Mouse (Mus musculus): Measurements from ENCODE around the gene Rab42. TPM values are rescaled to one million over a fixed set of nuclear protein-coding genes. Genes with fewer than 3 reads are reported as not detected.
A peak's percentile ranks its signal among the peaks of the same experiment; 100 is the strongest.

The Rab42 gene
- polyA plus RNA-seq, 1 experiment from 2014 or later, result 1.5 TPM

GRCm38 (mm10) chr4:132341451-132341850 lies 38.3 kb upstream of the Rab42 start:
- Histone ChIP-seq H3K9ac (no peak overlapping the region), H3K4me1 (peaks cover 23% of the 10 kb centered on the region), H3K36me3 (peaks cover 33% of the 10 kb centered on the region), H3K27ac (no peak overlapping the region), H3K27me3 (no peaks in the 10 kb centered on the region), H3K4me3 (no peak overlapping the region), H3K4me2 (replicated peaks) (no peak overlapping the region), H3K9me3 (replicated peaks) (no peaks in the 10 kb centered on the region)
- WGBS, result 86% methylated on average over 3 of the region's 3 CpGs
- ATAC-seq (ENCODE audit: low FRiP score), result no peak

- peaks cover 52% of the 10 kb centered on the region for H3K36me3 ChIP-seq
- 96% methylated on average over 13 of the region's 13 CpGs for WGBS
- H3K4me3 ChIP-seq, result no peak overlapping the region
- H3K9me3 ChIP-seq (replicated peaks), result no peaks in the 10 kb centered on the region
- no peaks in the 10 kb centered on the region for H3K27me3 ChIP-seq
- peaks cover 13% of the 10 kb centered on the region for H3K4me1 ChIP-seq
- no peak overlapping the region for H3K4me2 ChIP-seq (replicated peaks)
- no peak overlapping the region for H3K9ac ChIP-seq
- ATAC-seq (ENCODE audit: low FRiP score), result no peak
- H3K27ac ChIP-seq, result no peak overlapping the region
Measured at GRCm38 (mm10) chr4:132338943-132339342, 35.8 kb upstream of the Rab42 start.

- WGBS, result 87% methylated on average over 6 of the region's 6 CpGs
Measured at GRCm38 (mm10) chr4:132332880-132333279, 29.7 kb upstream of the Rab42 start.

GRCm38 (mm10) chr4:132331960-132332359 lies 28.8 kb upstream of the Rab42 start:
- Histone ChIP-seq H3K4me3 (no peak overlapping the region), H3K27me3 (no peaks in the 10 kb centered on the region), H3K4me2 (replicated peaks) (no peak overlapping the region), H3K9ac (no peak overlapping the region), H3K27ac (no peak overlapping the region), H3K9me3 (replicated peaks) (no peaks in the 10 kb centered on the region), H3K4me1 (peaks cover 10% of the 10 kb centered on the region), H3K36me3 (peaks cover 43% of the 10 kb centered on the region)
- ATAC-seq (ENCODE audit: low FRiP score), result no peak
- 79% methylated on average over 3 of the region's 3 CpGs for WGBS

More at GRCm38 (mm10) chr4:132332880-132333279, 29.7 kb upstream of the Rab42 start:
- Histone ChIP-seq H3K4me1 (peaks cover 10% of the 10 kb centered on the region), H3K27ac (no peak overlapping the region), H3K27me3 (no peaks in the 10 kb centered on the region), H3K36me3 (peaks cover 51% of the 10 kb centered on the region), H3K4me3 (no peak overlapping the region), H3K9me3 (replicated peaks) (no peaks in the 10 kb centered on the region), H3K4me2 (replicated peaks) (no peak overlapping the region), H3K9ac (no peak overlapping the region)
- ATAC-seq (ENCODE audit: low FRiP score), result no peak

GRCm38 (mm10) chr4:132329835-132330354 lies 26.7 kb upstream of the Rab42 start:
- 10% methylated on average over 10 of the region's 10 CpGs for WGBS
- no peaks in the 10 kb centered on the region for H3K27me3 ChIP-seq
- H3K4me2 ChIP-seq (replicated peaks), result peak overlapping the region; percentile 69
- H3K27ac ChIP-seq, result 0 out of 2 replicates have a peak overlapping the region, but pooled peaks have one; percentile 82
- ATAC-seq (ENCODE audit: low FRiP score), result peak; percentile 6; the same call in 1 of the 2 replicates
- H3K4me1 ChIP-seq, result peaks cover 10% of the 10 kb centered on the region
- peaks cover 41% of the 10 kb centered on the region for H3K36me3 ChIP-seq
- H3K9ac ChIP-seq, result peak overlapping the region; percentile 80
- H3K4me3 ChIP-seq, result peak overlapping the region; percentile 61
- H3K9me3 ChIP-seq (replicated peaks), result no peaks in the 10 kb centered on the region

GRCm38 (mm10) chr4:132329115-132329834 lies 26.1 kb upstream of the Rab42 start, which contains the start of gene Trnau1ap:
Trnau1ap (minus strand) TSS chr4:132329538.
- Histone ChIP-seq H3K9me3 (replicated peaks) (no peaks in the 10 kb centered on the region), H3K9ac (peak within 1 kb of the TSS; percentile 80), H3K36me3 (peaks cover 40% of the 10 kb centered on the region), H3K27ac (peak within 1 kb of the TSS; percentile 82), H3K4me2 (replicated peaks) (peak within 1 kb of the TSS; percentile 69), H3K27me3 (no peaks in the 10 kb centered on the region), H3K4me3 (peak within 1 kb of the TSS; percentile 61), H3K4me1 (peaks cover 10% of the 10 kb centered on the region)
- peak; percentile 96 for ATAC-seq (ENCODE audit: low FRiP score)
- under 1% methylated on average over 52 of the region's 52 CpGs for WGBS

- Histone ChIP-seq H3K4me2 (replicated peaks) (peak overlapping the region; percentile 69), H3K4me1 (peaks cover 10% of the 10 kb centered on the region), H3K9ac (peak overlapping the region; percentile 80), H3K27me3 (no peaks in the 10 kb centered on the region), H3K9me3 (replicated peaks) (no peaks in the 10 kb centered on the region), H3K27ac (peak overlapping the region; percentile 82; the same call in 1 of the 2 replicates), H3K36me3 (peaks cover 40% of the 10 kb centered on the region), H3K4me3 (peak overlapping the region; percentile 61)
- 47% methylated on average over 14 of the region's 14 CpGs for WGBS
- ATAC-seq (ENCODE audit: low FRiP score), result no peak
Measured at GRCm38 (mm10) chr4:132328391-132328982, 25.3 kb upstream of the Rab42 start.

- H3K36me3 ChIP-seq, result peaks cover 35% of the 10 kb centered on the region
- no peaks in the 10 kb centered on the region for H3K27me3 ChIP-seq
- WGBS, result 77% methylated on average over 5 of the region's 5 CpGs
- no peak overlapping the region for H3K4me2 ChIP-seq (replicated peaks)
- H3K4me1 ChIP-seq, result peaks cover 10% of the 10 kb centered on the region
- no peak overlapping the region for H3K27ac ChIP-seq
- ATAC-seq (ENCODE audit: low FRiP score), result no peak
- no peaks in the 10 kb centered on the region for H3K9me3 ChIP-seq (replicated peaks)
- no peak overlapping the region for H3K9ac ChIP-seq
- H3K4me3 ChIP-seq, result no peak overlapping the region
Measured at GRCm38 (mm10) chr4:132326481-132326880, 23.3 kb upstream of the Rab42 start.

GRCm38 (mm10) chr4:132315711-132316110 lies 12.5 kb upstream of the Rab42 start:
- no peak for ATAC-seq (ENCODE audit: low FRiP score)
- no peaks in the 10 kb centered on the region for H3K27me3 ChIP-seq
- H3K36me3 ChIP-seq, result peaks cover 78% of the 10 kb centered on the region
- 84% methylated on average over 8 of the region's 8 CpGs for WGBS
- no peak overlapping the region for H3K27ac ChIP-seq
- H3K4me1 ChIP-seq, result no peaks in the 10 kb centered on the region
- no peak overlapping the region for H3K4me3 ChIP-seq
- H3K9me3 ChIP-seq (replicated peaks), result no peaks in the 10 kb centered on the region
- no peak overlapping the region for H3K4me2 ChIP-seq (replicated peaks)
- H3K9ac ChIP-seq, result no peak overlapping the region

- Histone ChIP-seq H3K4me2 (replicated peaks) (no peak overlapping the region), H3K27me3 (no peaks in the 10 kb centered on the region), H3K27ac (no peak overlapping the region), H3K9me3 (replicated peaks) (no peaks in the 10 kb centered on the region), H3K9ac (no peak overlapping the region), H3K36me3 (peaks cover 63% of the 10 kb centered on the region), H3K4me1 (peaks cover 12% of the 10 kb centered on the region), H3K4me3 (no peak overlapping the region)
- no peak for ATAC-seq (ENCODE audit: low FRiP score)
- 82% methylated on average over 5 of the region's 5 CpGs for WGBS
Measured at GRCm38 (mm10) chr4:132312627-132313026, 9.4 kb upstream of the Rab42 start.

GRCm38 (mm10) chr4:132311801-132312200 lies 8.6 kb upstream of the Rab42 start:
- ATAC-seq (ENCODE audit: low FRiP score), result no peak
- WGBS, result 57% methylated on average over 3 of the region's 3 CpGs
- Histone ChIP-seq H3K4me2 (replicated peaks) (no peak overlapping the region), H3K27ac (no peak overlapping the region), H3K27me3 (no peaks in the 10 kb centered on the region), H3K9ac (no peak overlapping the region), H3K4me3 (no peak overlapping the region), H3K36me3 (peaks cover 58% of the 10 kb centered on the region), H3K4me1 (peaks cover 12% of the 10 kb centered on the region), H3K9me3 (replicated peaks) (no peaks in the 10 kb centered on the region)

GRCm38 (mm10) chr4:132311209-132311608 lies 8.0 kb upstream of the Rab42 start:
- peaks cover 12% of the 10 kb centered on the region for H3K4me1 ChIP-seq
- H3K9ac ChIP-seq, result no peak overlapping the region
- peaks cover 52% of the 10 kb centered on the region for H3K36me3 ChIP-seq
- no peak for ATAC-seq (ENCODE audit: low FRiP score)
- H3K4me2 ChIP-seq (replicated peaks), result no peak overlapping the region
- H3K27me3 ChIP-seq, result no peaks in the 10 kb centered on the region
- no peaks in the 10 kb centered on the region for H3K9me3 ChIP-seq (replicated peaks)
- H3K4me3 ChIP-seq, result no peak overlapping the region
- H3K27ac ChIP-seq, result no peak overlapping the region
- 62% methylated on average over 1 of the region's 1 CpGs for WGBS
